Mouse (Mus musculus): ENCODE data around the gene Cyp24a1.

DNA sequence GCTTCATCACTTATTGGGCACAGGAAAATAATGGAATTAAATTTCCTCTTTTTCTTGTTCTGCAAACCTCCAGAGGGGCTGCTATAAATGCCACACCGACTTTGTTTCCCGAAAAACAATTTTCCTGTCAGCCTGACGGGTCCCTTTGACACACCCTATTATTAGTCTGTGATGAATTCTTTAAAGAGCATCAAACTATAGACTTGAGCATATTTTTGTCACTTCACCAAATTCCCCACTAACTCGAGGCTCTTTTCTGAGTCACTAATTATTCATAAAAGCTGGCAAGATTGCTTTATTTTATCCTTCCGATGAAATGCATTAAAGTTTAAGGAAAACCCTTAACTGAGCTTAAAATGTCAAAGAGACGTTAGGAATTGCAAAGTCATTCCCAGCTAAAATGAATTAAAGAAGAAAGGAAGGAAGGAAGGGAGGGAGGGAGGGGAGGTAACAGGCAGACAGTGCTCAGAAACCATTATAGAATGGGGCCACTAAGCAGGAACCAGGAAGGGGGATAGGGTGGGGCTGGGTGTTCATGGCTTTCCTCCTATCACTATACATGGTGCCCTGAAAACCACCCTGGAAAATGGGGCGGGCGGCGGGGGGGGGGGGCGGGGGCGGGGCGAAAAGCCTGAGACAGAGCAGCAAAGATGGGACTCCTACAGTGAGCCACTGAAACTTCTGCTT lies 37.3 kb upstream of the Cyp24a1 start:
- no peak for TF ChIP-seq POLR2A (IDR thresholded peaks at IDR 0.05; ENCODE audit: extremely low read depth, insufficient read depth, low read length)
- no peak for TF ChIP-seq CTCF (IDR thresholded peaks at IDR 0.05; ENCODE audit: low read depth, low read length)
